8 mouse cellular contexts compared by ENCODE assay signal in genomic region chr10:97339866-97340706, GRCm38 (mm10).
DNase-seq lines count a peak whose midpoint lies in the region; TF ChIP-seq lines count a peak whose summit lies in the region.

No protein-coding gene starts in this region.

- intact Hi-C loops in left cerebral cortex, postnatal 4 days (cut with DNase I), result loop anchor here (5.0 kb wide), 1 partner anchor 1208 kb away; no protein-coding TSS in a partner anchor

- 34% methylated on average over 11 of the region's 11 CpGs for WGBS in lung, adult 2 months

- peak; percentile 83 for DNase-seq in cerebellum, adult 9-10 months
- no peak for DNase-seq in cerebellum, adult 8-10 months
- no peak for DNase-seq in lung, adult 2 months
- DNase-seq in lung, postnatal 14 days, result no peak
- peak; percentile 15 for DNase-seq in embryo, embryonic 10 days (ENCODE audit: low spot score)
- DNase-seq in retina, embryonic 14.5 days (ENCODE audit: low spot score), result peak; percentile 71
- no peak for DNase-seq in cerebellum, postnatal 25 days
- no peak for DNase-seq in left cerebral cortex, postnatal 4 days

- TF ChIP-seq CTCF in lung, adult 2 months (IDR thresholded peaks at IDR 0.05; ENCODE audit: insufficient read depth, low read length), result peak; percentile 66; the same call in 1 of the 2 replicates

- no peak overlapping the region for H3K4me3 ChIP-seq in lung, adult 2 months (replicated peaks; ENCODE audit: extremely low read depth, low read depth, low read length)

- H3K4me1 ChIP-seq in lung, adult 2 months (ENCODE audit: control insufficient read depth, insufficient read depth, low read length), result no peaks in the 10 kb centered on the region

- no peak for TF ChIP-seq POLR2A in lung, adult 2 months (IDR thresholded peaks at IDR 0.05; ENCODE audit: borderline replicate concordance, extremely low read depth, low read depth, low read length)

Comparison
In these comparisons a context has a peak if more than half of its experiments do, and no peak if none do; other contexts are left out.
1. DNase-seq: peak in cerebellum, adult 9-10 months (single experiment), embryo, embryonic 10 days (single experiment) and retina, embryonic 14.5 days (single experiment); none in cerebellum, adult 8-10 months (single experiment), lung, adult 2 months (single experiment), lung, postnatal 14 days (single experiment), cerebellum, postnatal 25 days (0 of 2) and left cerebral cortex, postnatal 4 days (single experiment).